In the genomic region with DNA sequence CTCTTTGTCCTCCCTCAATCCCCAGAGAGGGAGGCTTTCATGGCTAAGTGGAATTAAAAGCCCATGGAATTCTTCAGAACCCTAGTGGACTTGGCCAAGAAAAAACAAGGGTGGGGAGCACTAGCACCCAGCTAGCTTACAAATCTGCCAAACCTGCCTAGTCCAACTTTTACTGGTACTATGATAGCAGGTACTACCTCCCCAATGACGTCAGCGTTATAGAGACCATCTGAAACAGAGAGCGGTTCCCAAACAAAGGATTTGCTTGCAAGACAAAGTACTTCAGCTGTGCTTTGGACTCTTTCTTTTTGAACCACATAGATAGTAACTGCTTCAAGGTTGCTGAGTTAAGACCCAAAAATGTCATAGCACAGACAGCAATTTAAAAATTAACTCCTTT, we compare ENCODE assay signal across 8 mouse cellular contexts. TPM values are rescaled to one million over a fixed set of nuclear protein-coding genes. Genes with fewer than 3 reads are reported as not detected.
DNase-seq lines count a peak whose midpoint lies in the region; ATAC-seq and TF ChIP-seq lines count a peak whose summit lies in the region.

No protein-coding gene starts in this region.

- no peaks in the 10 kb centered on the region for H3K9me3 ChIP-seq in liver, embryonic 13.5 days (replicated peaks)

- peak overlapping the region; percentile 100; the same call in 1 of the 2 replicates for H3K4me3 ChIP-seq in testis, adult 2 months (ENCODE audit: control insufficient read depth, low read depth, low read length)
- peak overlapping the region; percentile 99 for H3K4me3 ChIP-seq in liver, embryonic 13.5 days (replicated peaks)

- DNase-seq in embryo, embryonic 11 days = peak; percentile 35
- no peak for DNase-seq in embryo, embryonic 10 days (ENCODE audit: low spot score)
- DNase-seq in testis, postnatal 10 days (ENCODE audit: low spot score) = no peak
- no peak for DNase-seq in liver, embryonic 13.5 days
- no peak for DNase-seq in right cerebral cortex, postnatal 10 days (ENCODE audit: low spot score in 2 of 2)
- no peak for DNase-seq in cerebellum, postnatal 36 days
- no peak for DNase-seq in layer of hippocampus, postnatal 25 days (ENCODE audit: extremely low spot score in 1 of 2, low spot score in 1 of 2)

- no peak for TF ChIP-seq POLR2A in testis, adult 2 months (IDR thresholded peaks at IDR 0.05; ENCODE audit: control insufficient read depth, low read depth, low read length)

- TF ChIP-seq CTCF in testis, adult 2 months (IDR thresholded peaks at IDR 0.05; ENCODE audit: control insufficient read depth, insufficient read depth, insufficient replicate concordance, low read depth, low read length) = no peak

- no peak for ATAC-seq in liver, embryonic 13.5 days (ENCODE audit: low read depth)

- H3K4me1 ChIP-seq in testis, adult 2 months (ENCODE audit: control insufficient read depth, insufficient read depth, low read length) = peaks cover 21% of the 10 kb centered on the region
- peaks cover 68% of the 10 kb centered on the region for H3K4me1 ChIP-seq in liver, embryonic 13.5 days (replicated peaks)

- H3K4me2 ChIP-seq in liver, embryonic 13.5 days = peak overlapping the region; percentile 94

- 45% methylated on average over 3 of the region's 3 CpGs for WGBS in liver, embryonic 13.5 days (ENCODE audit: insufficient replicate concordance)

- peak overlapping the region; percentile 33; the same call in 1 of the 2 replicates for H3K27ac ChIP-seq in testis, adult 2 months (ENCODE audit: control insufficient read depth, insufficient read depth, low read depth, low read length)
- H3K27ac ChIP-seq in liver, embryonic 13.5 days = peak overlapping the region; percentile 97

- H3K36me3 ChIP-seq in testis, adult 2 months (ENCODE audit: control insufficient read depth, insufficient read depth, low read length) = no peaks in the 10 kb centered on the region
- peaks cover 3% of the 10 kb centered on the region for H3K36me3 ChIP-seq in liver, embryonic 13.5 days

- peak overlapping the region; percentile 99 for H3K9ac ChIP-seq in liver, embryonic 13.5 days

- no peaks in the 10 kb centered on the region for H3K27me3 ChIP-seq in testis, adult 2 months (ENCODE audit: control insufficient read depth, insufficient read depth, low read length)
- H3K27me3 ChIP-seq in liver, embryonic 13.5 days = no peaks in the 10 kb centered on the region

RNA-seq across cellular contexts. Expression of a gene that starts 2.2 kb away (rescaled TPM):
- 548 and 576 TPM in 2 replicates for polyA plus RNA-seq in testis, adult 2 months (2012; rRNA removed)
- 292 and 314 TPM in 2 replicates for polyA plus RNA-seq in liver, embryonic 13.5 days (2015; fragmentation: Nextera tagmentation; extraction: Ambion mirVana)
- 100 to 1,000 TPM; 134 to 165 TPM for total RNA-seq in layer of hippocampus, postnatal 25 days (2021)

RNA-seq across cellular contexts. Expression of a gene that starts 20.3 kb away (rescaled TPM):
- polyA plus RNA-seq in testis, adult 2 months (2012; rRNA removed) = 32.4 and 34.0 TPM in 2 replicates
- 60.8 and 64.6 TPM in 2 replicates for polyA plus RNA-seq in liver, embryonic 13.5 days (2015; fragmentation: Nextera tagmentation; extraction: Ambion mirVana)
- 10 to 100 TPM; 68.8 to 70.4 TPM for total RNA-seq in layer of hippocampus, postnatal 25 days (2021)

RNA-seq across cellular contexts. Expression of a gene that starts 24.1 kb away (rescaled TPM):
- 50.6 and 72.2 TPM in 2 replicates for polyA plus RNA-seq in testis, adult 2 months (2012; rRNA removed)
- polyA plus RNA-seq in liver, embryonic 13.5 days (2015; fragmentation: Nextera tagmentation; extraction: Ambion mirVana) = 532 and 597 TPM in 2 replicates
- total RNA-seq in layer of hippocampus, postnatal 25 days (2021) = 100 to 1,000 TPM; 329 to 353 TPM

RNA-seq across cellular contexts. Expression of a gene that starts 36.5 kb away (rescaled TPM):
- 3.3 and 3.8 TPM in 2 replicates for polyA plus RNA-seq in testis, adult 2 months (2012; rRNA removed)
- polyA plus RNA-seq in liver, embryonic 13.5 days (2015; fragmentation: Nextera tagmentation; extraction: Ambion mirVana) = 3.2 and 3.7 TPM in 2 replicates
- total RNA-seq in layer of hippocampus, postnatal 25 days (2021) = 10 to 100 TPM in 1 of 2 experiments, 1 to 10 TPM in 1; 9.3 to 10.3 TPM

RNA-seq across cellular contexts. Expression of a gene that starts 49.7 kb away (rescaled TPM):
- 0.72 and 0.78 TPM in 2 replicates for polyA plus RNA-seq in testis, adult 2 months (2012; rRNA removed)
- 0.06 TPM in 1 of 2 replicates, not detected in the other for polyA plus RNA-seq in liver, embryonic 13.5 days (2015; fragmentation: Nextera tagmentation; extraction: Ambion mirVana)
- not detected for total RNA-seq in layer of hippocampus, postnatal 25 days (2021)
